Mouse (Mus musculus) heart, embryonic 10.5 days (tissue): ENCODE measurements around the gene Lmtk2. TPM values are rescaled to one million over a fixed set of nuclear protein-coding genes. Genes with fewer than 3 reads are reported as not detected.

Experiments used
- DNase-seq: peaks from one replicate; pipeline ENCODE4 v3.0.0-alpha.2; 2017; ENCODE audit warnings: low spot score
- H3K27ac ChIP-seq: fragments of 300-500 bp; sonication (generic); 2 replicates; pipeline ENCODE4 v1.5.1; 2016; ENCODE audit warnings: mild to moderate bottlenecking
- H3K27me3 ChIP-seq: fragments of 300-500 bp; sonication (generic); 2 replicates; pipeline ENCODE4 v1.6.1; 2016; ENCODE audit warnings: mild to moderate bottlenecking; ENCODE audit not compliant: poor library complexity, insufficient read depth, severe bottlenecking
- H3K36me3 ChIP-seq: fragments of 300-500 bp; sonication (generic); 2 replicates; pipeline ENCODE4 v1.6.1; 2016; ENCODE audit warnings: mild to moderate bottlenecking, moderate library complexity
- H3K4me1 ChIP-seq: fragments of 300-500 bp; sonication (generic); 2 replicates; pipeline ENCODE4 v1.6.1; 2016; ENCODE audit warnings: mild to moderate bottlenecking
- H3K4me3 ChIP-seq: fragments of 300-500 bp; sonication (generic); 2 replicates; pipeline ENCODE4 v1.5.1; 2016; ENCODE audit warnings: mild to moderate bottlenecking, moderate library complexity
- H3K9me3 ChIP-seq: fragments of 300-500 bp; sonication (generic); 2 replicates; pipeline ENCODE4 v1.6.1; 2016; ENCODE audit warnings: mild to moderate bottlenecking, moderate library complexity
- WGBS: fragments of 180-500 bp; shearing (Covaris S2); methylation state at CpG from one replicate; pipeline ENCODE4 v1.1.7; 2016; 5-methylcytosine and 5-hydroxymethylcytosine counted together
- polyA plus RNA-seq: library from polyadenylated mRNA; unstranded; fragments of >200 nt; fragmentation: Nextera tagmentation; extraction: Ambion mirVana; gene quantifications from 2 replicates; pipeline ENCODE4 v1.2.1, GENCODE M21; 2016

The Lmtk2 gene
- polyA plus RNA-seq, 1 experiment from 2014 or later, result 6.0 TPM

DNA sequence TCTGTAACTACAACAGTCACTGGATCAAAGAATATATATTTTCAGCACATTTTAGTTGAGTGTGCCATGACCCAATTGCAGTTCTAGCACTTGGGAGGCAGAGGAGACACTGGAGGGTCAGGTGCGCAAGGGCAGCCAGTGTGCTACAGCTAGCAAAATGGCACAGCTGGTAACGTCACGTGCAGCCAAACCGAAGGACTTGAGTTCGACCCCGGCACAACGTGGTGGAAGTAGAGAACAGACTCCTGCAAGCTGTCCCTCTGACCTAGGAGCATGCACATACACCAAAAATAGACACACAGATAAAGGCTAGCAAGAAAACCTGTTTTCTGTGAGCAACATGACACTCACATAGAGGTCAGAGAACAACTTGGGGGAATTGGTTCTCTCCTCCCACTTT lies 89.1 kb downstream of the Lmtk2 start:
- peaks cover 58% of the 10 kb centered on the region for H3K4me1 ChIP-seq
- H3K4me3 ChIP-seq, result peak overlapping the region; percentile 56; the same call in 1 of the 2 replicates
- no peaks in the 10 kb centered on the region for H3K27me3 ChIP-seq
- H3K36me3 ChIP-seq, result peaks cover 17% of the 10 kb centered on the region
- 36% methylated on average over 7 of the region's 7 CpGs for WGBS
- no peaks in the 10 kb centered on the region for H3K9me3 ChIP-seq
- no peak for DNase-seq
- H3K27ac ChIP-seq, result peak overlapping the region; percentile 70; the same call in 1 of the 2 replicates

DNA sequence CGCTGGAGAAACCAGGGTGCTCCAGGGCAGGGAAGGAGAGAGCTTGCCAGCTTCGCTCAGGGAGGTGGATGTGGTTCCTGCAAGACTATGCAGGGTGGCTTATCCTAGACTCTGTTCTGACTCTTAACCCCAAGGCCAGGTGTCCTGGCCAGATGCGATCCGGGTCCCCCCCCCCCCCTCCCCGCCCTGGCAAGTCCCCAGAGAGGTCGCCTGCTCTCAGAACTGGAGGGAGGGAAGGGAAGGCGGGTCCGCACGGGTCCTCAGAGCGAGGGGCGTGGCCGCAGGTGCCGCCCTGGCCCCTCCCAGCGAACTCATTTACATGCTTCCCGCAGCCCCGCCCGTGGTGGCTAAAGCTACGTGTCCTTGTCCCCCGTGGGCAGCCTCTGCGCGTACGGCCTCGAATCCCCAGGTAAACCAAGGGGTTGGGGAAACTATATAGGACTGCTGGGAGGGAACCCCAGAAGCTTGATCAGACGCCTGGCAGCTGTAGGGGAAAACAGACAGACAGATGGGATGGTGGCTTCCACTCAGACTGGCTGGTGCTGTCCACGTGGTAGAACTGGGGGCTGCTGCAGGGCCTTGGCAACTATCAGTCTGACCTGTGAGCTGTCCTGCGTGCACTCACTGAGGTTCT lies 89.8 kb downstream of the Lmtk2 start, which contains the start of gene Bhlha15:
Bhlha15 (plus strand) TSS at position 337 of the 634 bp plus-strand sequence.
- Histone ChIP-seq H3K9me3 (no peaks in the 10 kb centered on the region), H3K27me3 (no peaks in the 10 kb centered on the region), H3K27ac (peak within 1 kb of the TSS; percentile 70), H3K36me3 (peaks cover 14% of the 10 kb centered on the region), H3K4me3 (peak within 1 kb of the TSS; percentile 56), H3K4me1 (peaks cover 56% of the 10 kb centered on the region)
- peak; percentile 91 for DNase-seq
- 2% methylated on average over 22 of the region's 26 CpGs for WGBS

- H3K27ac ChIP-seq, result peak overlapping the region; percentile 69
- WGBS, result 42% methylated on average over 23 of the region's 23 CpGs
- H3K36me3 ChIP-seq, result 0 out of 2 replicates have a peak, but pooled peaks cover 5% of the 10 kb centered on the region
- H3K27me3 ChIP-seq, result no peaks in the 10 kb centered on the region
- no peak for DNase-seq
- peak overlapping the region; percentile 56 for H3K4me3 ChIP-seq
- no peaks in the 10 kb centered on the region for H3K9me3 ChIP-seq
- peaks cover 56% of the 10 kb centered on the region for H3K4me1 ChIP-seq
Observed at GRCm38 (mm10) chr5:144191026-144191425, 90.8 kb downstream of the Lmtk2 start.

- WGBS, result 89% methylated on average over 6 of the region's 6 CpGs
- H3K36me3 ChIP-seq, result peaks cover 7% of the 10 kb centered on the region; the same call in 1 of the 2 replicates
- H3K4me3 ChIP-seq, result no peak overlapping the region
- H3K9me3 ChIP-seq, result no peaks in the 10 kb centered on the region
- H3K4me1 ChIP-seq, result peaks cover 56% of the 10 kb centered on the region
- H3K27ac ChIP-seq, result no peak overlapping the region; the same call in 1 of the 2 replicates
- no peaks in the 10 kb centered on the region for H3K27me3 ChIP-seq
- DNase-seq, result no peak
Observed at GRCm38 (mm10) chr5:144192673-144193072, 92.4 kb downstream of the Lmtk2 start.

GRCm38 (mm10) chr5:144194416-144194815 lies 94.2 kb downstream of the Lmtk2 start:
- no peak for DNase-seq
- Histone ChIP-seq H3K4me1 (peaks cover 44% of the 10 kb centered on the region), H3K36me3 (peaks cover 17% of the 10 kb centered on the region; the same call in 1 of the 2 replicates), H3K27ac (no peak overlapping the region), H3K9me3 (no peaks in the 10 kb centered on the region), H3K27me3 (no peaks in the 10 kb centered on the region), H3K4me3 (no peak overlapping the region)
- WGBS, result 70% methylated on average over 7 of the region's 7 CpGs

DNA sequence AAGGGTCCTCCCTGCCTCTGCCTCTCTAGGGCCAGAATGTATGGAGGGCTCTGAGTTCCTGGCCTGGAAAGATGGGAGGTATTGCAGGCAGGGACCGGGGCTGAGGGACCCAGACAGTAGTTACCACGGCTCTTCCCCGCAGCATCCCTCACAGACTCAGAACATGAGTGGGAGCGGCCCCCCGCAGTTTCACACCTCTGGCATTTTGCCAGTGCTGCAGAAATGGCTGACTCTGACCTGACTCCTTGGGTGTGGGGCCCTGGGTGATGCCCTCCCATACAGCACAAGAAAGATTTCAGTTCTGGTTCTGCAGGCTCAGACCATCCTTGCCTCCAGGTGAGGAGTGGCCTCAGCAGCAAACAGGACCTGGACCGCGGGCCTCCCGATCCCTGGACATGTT lies 95.3 kb downstream of the Lmtk2 start:
- Histone ChIP-seq H3K4me1 (peaks cover 37% of the 10 kb centered on the region), H3K27ac (no peak overlapping the region), H3K4me3 (no peak overlapping the region), H3K36me3 (peaks cover 26% of the 10 kb centered on the region; the same call in 1 of the 2 replicates), H3K27me3 (no peaks in the 10 kb centered on the region), H3K9me3 (no peaks in the 10 kb centered on the region)
- no peak for DNase-seq
- 85% methylated on average over 8 of the region's 8 CpGs for WGBS

DNA sequence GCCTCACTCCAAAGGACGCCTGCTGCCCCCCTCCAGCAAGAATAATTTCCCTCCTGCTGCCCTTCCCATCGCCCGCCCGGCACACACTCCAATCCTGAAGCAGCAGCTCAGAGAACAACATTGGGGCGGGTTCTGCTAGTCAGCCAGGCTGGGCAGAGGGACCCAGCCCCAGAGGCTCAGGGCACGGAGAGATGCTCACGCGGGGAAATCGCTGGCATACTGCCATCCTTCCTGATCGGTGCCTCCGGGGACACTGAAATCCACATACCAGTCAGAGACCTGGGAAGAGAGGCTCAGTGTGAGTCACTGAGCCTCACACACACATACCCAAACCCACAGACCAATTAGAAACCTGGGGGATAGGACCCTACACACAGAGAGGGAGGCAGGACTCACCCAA lies 100.4 kb downstream of the Lmtk2 start:
- peaks cover 10% of the 10 kb centered on the region; the same call in 1 of the 2 replicates for H3K4me1 ChIP-seq
- H3K4me3 ChIP-seq, result no peak overlapping the region
- no peak overlapping the region for H3K27ac ChIP-seq
- peaks cover 64% of the 10 kb centered on the region for H3K36me3 ChIP-seq
- no peak for DNase-seq
- H3K27me3 ChIP-seq, result no peaks in the 10 kb centered on the region
- H3K9me3 ChIP-seq, result 0 out of 2 replicates have a peak, but pooled peaks cover 6% of the 10 kb centered on the region
- 87% methylated on average over 11 of the region's 11 CpGs for WGBS

DNA sequence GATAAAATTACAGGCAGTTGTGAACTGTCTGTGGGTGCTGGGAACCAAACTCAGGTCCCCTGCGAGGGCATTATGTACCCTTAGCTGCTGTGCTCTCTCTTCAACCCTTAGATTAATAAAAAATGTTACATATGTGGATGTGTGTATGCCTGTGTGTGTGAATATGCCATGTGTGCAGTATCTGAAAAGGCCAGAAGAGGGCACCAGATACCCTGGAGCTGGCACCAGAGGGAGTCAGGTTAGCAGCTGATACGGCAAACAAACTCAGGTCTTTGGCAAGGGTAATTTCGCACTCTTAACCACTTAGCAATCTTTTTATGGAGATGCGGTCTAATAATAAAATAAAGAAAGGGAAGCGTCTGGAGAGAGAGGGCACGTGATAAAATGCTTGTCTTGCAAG lies 102.2 kb downstream of the Lmtk2 start:
- H3K27ac ChIP-seq, result no peak overlapping the region
- H3K27me3 ChIP-seq, result no peaks in the 10 kb centered on the region
- H3K9me3 ChIP-seq, result 0 out of 2 replicates have a peak, but pooled peaks cover 6% of the 10 kb centered on the region
- no peak for DNase-seq
- 89% methylated on average over 6 of the region's 6 CpGs for WGBS
- peaks cover 10% of the 10 kb centered on the region; the same call in 1 of the 2 replicates for H3K4me1 ChIP-seq
- H3K4me3 ChIP-seq, result no peak overlapping the region
- peaks cover 76% of the 10 kb centered on the region for H3K36me3 ChIP-seq

- H3K4me1 ChIP-seq, result peaks cover 10% of the 10 kb centered on the region; the same call in 1 of the 2 replicates
- no peak overlapping the region for H3K4me3 ChIP-seq
- H3K36me3 ChIP-seq, result peaks cover 78% of the 10 kb centered on the region
- WGBS, result 87% methylated on average over 10 of the region's 10 CpGs
- no peak overlapping the region for H3K27ac ChIP-seq
- peak; percentile 73 for DNase-seq
- no peaks in the 10 kb centered on the region for H3K27me3 ChIP-seq
- 0 out of 2 replicates have a peak, but pooled peaks cover 6% of the 10 kb centered on the region for H3K9me3 ChIP-seq
Observed at GRCm38 (mm10) chr5:144203398-144203959, 103.2 kb downstream of the Lmtk2 start.

DNA sequence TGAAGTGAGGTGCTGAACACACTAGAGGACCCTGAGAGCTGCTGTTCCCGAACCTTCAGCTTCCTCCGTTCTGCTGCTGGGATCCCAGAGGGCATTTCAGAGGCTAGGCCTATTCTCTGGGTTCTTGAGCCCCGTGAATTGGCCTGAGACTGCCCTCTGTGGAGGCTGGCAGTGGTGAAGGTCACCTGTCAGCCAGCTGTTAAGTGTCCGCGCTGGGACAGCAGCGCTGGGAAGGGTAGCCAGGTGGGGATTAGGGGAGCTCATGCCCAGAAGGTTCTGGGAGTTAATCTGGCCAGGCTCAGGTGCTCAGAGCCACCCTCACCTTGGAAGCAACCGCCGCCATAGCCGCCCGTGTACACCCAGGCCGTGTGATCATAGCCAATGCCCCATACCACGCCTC lies 104.1 kb downstream of the Lmtk2 start:
- Histone ChIP-seq H3K9me3 (0 out of 2 replicates have a peak, but pooled peaks cover 6% of the 10 kb centered on the region), H3K27me3 (no peaks in the 10 kb centered on the region), H3K4me1 (peaks cover 10% of the 10 kb centered on the region; the same call in 1 of the 2 replicates), H3K27ac (no peak overlapping the region), H3K36me3 (peaks cover 78% of the 10 kb centered on the region), H3K4me3 (no peak overlapping the region)
- WGBS, result 92% methylated on average over 12 of the region's 12 CpGs
- DNase-seq, result no peak

GRCm38 (mm10) chr5:144204911-144205310 lies 104.7 kb downstream of the Lmtk2 start:
- no peak for DNase-seq
- Histone ChIP-seq H3K27ac (no peak overlapping the region), H3K27me3 (no peaks in the 10 kb centered on the region), H3K4me1 (peaks cover 9% of the 10 kb centered on the region; the same call in 1 of the 2 replicates), H3K9me3 (0 out of 2 replicates have a peak, but pooled peaks cover 6% of the 10 kb centered on the region), H3K4me3 (no peak overlapping the region), H3K36me3 (peaks cover 81% of the 10 kb centered on the region)
- 79% methylated on average over 10 of the region's 10 CpGs for WGBS

DNA sequence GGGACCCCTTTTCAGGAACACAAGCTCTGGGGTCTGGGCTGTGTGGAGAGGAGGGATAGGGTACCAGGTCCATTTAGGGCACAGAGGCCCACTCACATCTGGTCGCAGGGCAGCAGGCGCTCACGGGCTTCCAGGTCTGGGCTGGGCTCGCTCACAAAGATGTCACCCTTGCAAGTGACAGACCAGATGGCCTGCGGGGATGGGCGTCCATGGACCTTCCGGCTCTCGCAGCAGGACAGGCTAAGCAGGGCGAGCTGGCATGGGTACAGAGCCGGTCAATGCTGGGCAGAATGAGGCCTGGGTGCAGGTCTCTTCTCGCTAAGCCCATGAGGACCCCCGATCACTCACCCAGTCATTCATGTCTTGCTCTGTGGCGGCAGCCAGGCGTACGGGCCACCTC lies 105.8 kb downstream of the Lmtk2 start:
- Histone ChIP-seq H3K4me1 (0 out of 2 replicates have a peak, but pooled peaks cover under 1% of the 10 kb centered on the region), H3K4me3 (no peak overlapping the region), H3K9me3 (0 out of 2 replicates have a peak, but pooled peaks cover 6% of the 10 kb centered on the region), H3K27me3 (no peaks in the 10 kb centered on the region), H3K27ac (no peak overlapping the region), H3K36me3 (peaks cover 82% of the 10 kb centered on the region)
- 92% methylated on average over 15 of the region's 15 CpGs for WGBS
- DNase-seq, result peak; percentile 73

DNA sequence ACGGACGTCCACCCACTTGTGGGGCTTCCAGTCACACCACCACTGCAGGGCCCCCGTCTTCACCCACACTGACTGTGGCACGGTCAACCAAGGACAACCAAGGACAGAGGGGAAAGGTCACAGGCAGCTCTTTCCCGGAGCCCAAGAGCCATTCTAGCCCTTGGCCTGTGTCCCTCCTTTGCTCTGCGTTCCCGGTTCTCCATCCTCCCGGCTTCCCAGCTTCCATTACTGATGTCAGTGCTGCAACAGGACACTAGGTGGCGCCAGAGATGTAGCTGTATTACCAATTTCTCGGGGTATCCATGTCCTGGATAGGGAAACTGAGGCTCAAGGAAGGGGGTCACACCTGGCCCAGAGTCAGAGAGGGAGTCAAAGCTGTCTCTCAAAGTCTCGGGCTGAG lies 107.2 kb downstream of the Lmtk2 start:
- H3K36me3 ChIP-seq, result peaks cover 84% of the 10 kb centered on the region
- peak; percentile 75 for DNase-seq
- 51% methylated on average over 11 of the region's 11 CpGs for WGBS
- H3K27me3 ChIP-seq, result no peaks in the 10 kb centered on the region
- no peaks in the 10 kb centered on the region for H3K4me1 ChIP-seq
- no peak overlapping the region for H3K27ac ChIP-seq
- 0 out of 2 replicates have a peak, but pooled peaks cover 4% of the 10 kb centered on the region for H3K9me3 ChIP-seq
- no peak overlapping the region for H3K4me3 ChIP-seq
